Mouse (Mus musculus): ENCODE data around the gene Gnb4. TPM values are rescaled to one million over a fixed set of nuclear protein-coding genes. Genes with fewer than 3 reads are reported as not detected.

Gene Gnb4
- polyA plus RNA-seq, 1 experiment from 2014 or later: 85.0 TPM

Other genes with a start within 250 kb of the Gnb4 start
- gene Pik3ca, start 218.9 kb downstream of the Gnb4 start, polyA plus RNA-seq (2014; fragmentation: Nextera tagmentation; extraction: Ambion mirVana): 13.8 and 15.5 TPM in 2 replicates
- gene Kcnmb3, start 124.4 kb downstream of the Gnb4 start, polyA plus RNA-seq (2014; fragmentation: Nextera tagmentation; extraction: Ambion mirVana): 0.19 TPM in 1 of 2 replicates, not detected in the other
- gene Zfp639, start 106.3 kb downstream of the Gnb4 start, polyA plus RNA-seq (2014; fragmentation: Nextera tagmentation; extraction: Ambion mirVana): 35.4 and 42.2 TPM in 2 replicates
- gene Mfn1, start 87.1 kb downstream of the Gnb4 start, polyA plus RNA-seq (2014; fragmentation: Nextera tagmentation; extraction: Ambion mirVana): 25.1 and 27.8 TPM in 2 replicates
- gene Actl6a, start 89.7 kb upstream of the Gnb4 start, polyA plus RNA-seq (2014; fragmentation: Nextera tagmentation; extraction: Ambion mirVana): 102 and 124 TPM in 2 replicates
- 319 and 331 TPM in 2 replicates for gene Ndufb5, start 120.4 kb upstream of the Gnb4 start, polyA plus RNA-seq (2014; fragmentation: Nextera tagmentation; extraction: Ambion mirVana)
- 29.2 and 34.0 TPM in 2 replicates for gene Mrpl47, start 121.0 kb upstream of the Gnb4 start, polyA plus RNA-seq (2014; fragmentation: Nextera tagmentation; extraction: Ambion mirVana)
- gene Usp13, start 201.0 kb upstream of the Gnb4 start, polyA plus RNA-seq (2014; fragmentation: Nextera tagmentation; extraction: Ambion mirVana): 7.6 and 9.9 TPM in 2 replicates

All from embryonic facial prominence, embryonic 14.5 days (tissue).